Mouse (Mus musculus): Measurements from ENCODE around the gene Prkar2a. TPM values are rescaled to one million over a fixed set of nuclear protein-coding genes. Genes with fewer than 3 reads are reported as not detected.
A peak's percentile ranks its signal among the peaks of the same experiment; 100 is the strongest.

Prkar2a gene
- polyA plus RNA-seq, 1 experiment from 2014 or later: 9.5 TPM

DNA sequence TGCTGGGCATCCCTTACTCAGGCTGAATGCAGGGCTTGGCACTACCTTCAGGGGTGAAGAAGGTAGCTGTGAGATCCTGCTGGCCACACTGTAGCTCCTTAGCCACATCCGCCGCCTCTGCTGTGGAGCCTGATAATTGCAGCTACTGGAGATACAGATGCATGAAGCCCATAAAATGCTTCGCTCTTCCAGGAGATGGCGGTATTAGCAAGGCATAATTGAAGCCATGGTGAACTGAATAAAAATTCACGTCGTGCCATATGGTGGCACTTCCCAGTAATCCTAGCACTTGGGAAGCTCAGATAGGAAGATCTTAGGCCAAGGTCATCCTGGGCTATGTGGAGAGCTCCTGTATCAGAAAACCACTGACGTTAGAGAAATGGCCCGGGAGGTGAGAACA lies 19.2 kb upstream of the Prkar2a start:
- 60% methylated on average over 8 of the region's 8 CpGs for WGBS (ENCODE audit: insufficient replicate concordance)
- no peak overlapping the region for H3K9ac ChIP-seq
- no peak for DNase-seq
- no peak overlapping the region for H3K4me2 ChIP-seq
- no peaks in the 10 kb centered on the region for H3K9me3 ChIP-seq (replicated peaks)
- H3K27me3 ChIP-seq: no peaks in the 10 kb centered on the region
- no peak overlapping the region for H3K27ac ChIP-seq
- no peaks in the 10 kb centered on the region for H3K4me1 ChIP-seq (replicated peaks)
- H3K4me3 ChIP-seq (replicated peaks): no peak overlapping the region
- H3K36me3 ChIP-seq: peaks cover 33% of the 10 kb centered on the region
- ATAC-seq (ENCODE audit: low read depth): no peak

DNA sequence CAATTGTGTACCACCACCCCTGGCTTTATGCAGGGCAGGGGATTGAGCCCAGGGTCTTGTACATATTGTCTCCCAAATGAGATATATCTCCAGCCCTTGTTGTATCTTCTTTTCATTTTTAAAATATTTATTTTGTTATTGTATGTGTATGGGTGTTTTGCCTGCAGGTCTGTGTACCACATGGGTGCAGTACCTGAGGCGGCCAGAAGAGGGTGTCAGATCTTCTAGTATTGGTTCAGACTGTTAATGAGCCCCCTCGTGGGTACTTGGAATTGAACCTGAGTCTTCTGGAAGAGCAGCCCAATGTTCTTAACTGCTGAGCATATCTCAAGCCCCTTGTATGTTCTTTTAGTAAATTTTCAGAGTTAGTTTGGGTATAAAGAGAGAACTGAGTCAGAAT lies 16.0 kb upstream of the Prkar2a start:
- ATAC-seq (ENCODE audit: low read depth) (no peak), DNase-seq (no peak)

DNA sequence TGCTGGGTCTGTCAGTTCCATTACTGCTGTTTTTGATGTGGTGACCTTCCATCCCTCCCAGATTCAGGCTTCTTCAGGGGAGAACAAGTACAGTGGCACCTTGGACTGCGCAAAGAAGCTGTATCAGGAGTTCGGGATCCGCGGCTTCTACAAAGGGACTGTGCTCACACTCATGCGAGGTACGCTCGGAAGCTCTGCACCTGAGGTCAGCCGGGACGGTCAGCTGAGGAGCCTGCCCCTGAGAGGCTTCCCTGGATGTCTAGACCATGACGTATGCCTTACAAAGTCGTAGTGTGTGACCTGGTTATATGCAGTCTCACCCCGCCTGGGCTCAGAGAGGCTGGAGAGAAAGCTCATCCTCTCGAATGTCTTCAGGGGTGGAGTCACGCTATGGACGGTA lies 9.1 kb upstream of the Prkar2a start:
- Histone ChIP-seq H3K9ac (no peak overlapping the region), H3K27me3 (no peaks in the 10 kb centered on the region), H3K27ac (no peak overlapping the region), H3K4me1 (replicated peaks) (no peaks in the 10 kb centered on the region), H3K9me3 (replicated peaks) (no peaks in the 10 kb centered on the region), H3K4me3 (replicated peaks) (no peak overlapping the region), H3K4me2 (no peak overlapping the region), H3K36me3 (peaks cover 26% of the 10 kb centered on the region; the same call in 1 of the 2 replicates)
- WGBS (ENCODE audit: insufficient replicate concordance): 87% methylated on average over 15 of the region's 15 CpGs
- DNase-seq (no peak), ATAC-seq (ENCODE audit: low read depth) (no peak)

More for the DNA sequence above, 16.0 kb upstream of the Prkar2a start:
- Histone ChIP-seq H3K27me3 (no peaks in the 10 kb centered on the region), H3K36me3 (peaks cover 34% of the 10 kb centered on the region), H3K9ac (no peak overlapping the region), H3K4me3 (replicated peaks) (no peak overlapping the region), H3K9me3 (replicated peaks) (no peaks in the 10 kb centered on the region), H3K4me2 (no peak overlapping the region), H3K27ac (no peak overlapping the region), H3K4me1 (replicated peaks) (no peaks in the 10 kb centered on the region)
- WGBS (ENCODE audit: insufficient replicate concordance): 38% methylated on average over 2 of the region's 2 CpGs

DNA sequence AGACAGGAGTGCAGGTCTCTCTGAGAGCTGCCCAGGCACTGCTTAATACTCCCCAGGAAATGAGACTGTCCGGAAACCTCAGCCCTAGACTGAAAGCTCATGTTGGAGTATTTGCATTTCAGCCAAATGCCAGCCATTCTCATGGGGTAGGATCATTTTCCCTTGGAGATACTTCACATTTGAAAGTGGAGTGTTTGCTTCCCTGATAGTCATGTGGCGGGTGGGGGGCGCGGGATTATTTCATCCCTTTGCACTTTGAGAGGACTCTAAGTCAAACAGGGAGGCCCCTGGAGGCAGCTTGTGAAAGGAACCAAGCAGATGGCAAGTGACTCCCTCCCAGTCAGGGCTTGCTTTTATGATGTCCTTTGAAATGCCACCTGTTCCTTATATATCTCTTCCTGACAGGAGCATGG lies 2.6 kb upstream of the Prkar2a start:
- Histone ChIP-seq H3K4me1 (replicated peaks) (peaks cover 23% of the 10 kb centered on the region), H3K27me3 (peaks cover 15% of the 10 kb centered on the region), H3K4me2 (no peak overlapping the region), H3K4me3 (replicated peaks) (no peak overlapping the region), H3K9me3 (replicated peaks) (no peaks in the 10 kb centered on the region), H3K9ac (no peak overlapping the region), H3K27ac (no peak overlapping the region), H3K36me3 (peaks cover 12% of the 10 kb centered on the region; the same call in 1 of the 2 replicates)
- WGBS (ENCODE audit: insufficient replicate concordance): 68% methylated on average over 4 of the region's 4 CpGs
- ATAC-seq (ENCODE audit: low read depth): no peak
- no peak for DNase-seq

DNA sequence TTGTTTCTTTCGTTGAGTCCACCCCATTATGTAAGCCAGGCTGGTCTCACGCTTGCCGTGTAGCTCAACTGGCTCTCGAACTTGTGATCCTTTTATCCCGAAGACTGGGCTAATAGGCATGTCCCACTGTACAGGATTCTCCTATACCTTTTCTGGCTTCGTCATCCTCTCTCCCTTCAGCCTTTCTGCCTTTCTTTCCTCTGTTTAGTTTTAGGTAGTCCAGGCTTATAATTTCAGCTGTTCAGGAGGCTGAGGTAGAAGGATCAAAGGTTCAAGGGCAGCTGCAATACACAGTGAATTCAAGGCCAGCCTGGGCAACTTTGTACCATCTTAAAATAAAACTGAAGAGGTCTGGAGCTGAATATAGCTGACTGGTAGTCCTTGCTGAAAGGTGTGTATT lies 1.9 kb upstream of the Prkar2a start:
- H3K4me1 ChIP-seq (replicated peaks): peaks cover 28% of the 10 kb centered on the region
- peaks cover 9% of the 10 kb centered on the region; the same call in 1 of the 2 replicates for H3K36me3 ChIP-seq
- H3K4me3 ChIP-seq (replicated peaks): no peak overlapping the region
- H3K9me3 ChIP-seq (replicated peaks): no peaks in the 10 kb centered on the region
- H3K27me3 ChIP-seq: peaks cover 22% of the 10 kb centered on the region
- DNase-seq (no peak), ATAC-seq (ENCODE audit: low read depth) (no peak)
- 77% methylated on average over 6 of the region's 6 CpGs for WGBS (ENCODE audit: insufficient replicate concordance)
- H3K4me2 ChIP-seq: no peak overlapping the region
- H3K9ac ChIP-seq: no peak overlapping the region
- no peak overlapping the region; the same call in 1 of the 2 replicates for H3K27ac ChIP-seq

DNA sequence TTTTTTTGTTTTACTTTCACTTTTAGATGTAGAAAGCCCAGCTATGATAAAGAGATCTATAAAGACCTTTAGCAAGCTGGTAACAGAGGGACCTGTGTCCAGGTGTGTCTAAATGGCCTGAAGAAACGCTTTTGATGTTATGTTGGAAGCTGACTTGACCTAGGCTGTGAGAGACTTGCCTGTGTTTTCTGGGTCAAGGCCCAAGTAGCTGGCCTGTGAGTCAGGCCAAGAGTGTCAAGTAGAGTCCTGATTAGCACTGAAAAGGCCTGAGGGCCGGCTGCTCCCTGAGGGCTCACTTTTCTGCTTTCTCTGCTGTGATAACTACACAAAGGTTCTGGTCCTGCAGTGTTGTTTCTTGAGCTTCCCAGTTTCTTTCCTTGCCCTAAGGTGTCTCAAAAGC lies 1.4 kb upstream of the Prkar2a start:
- no peaks in the 10 kb centered on the region for H3K9me3 ChIP-seq (replicated peaks)
- 60% methylated on average over 2 of the region's 2 CpGs for WGBS (ENCODE audit: insufficient replicate concordance)
- peaks cover 33% of the 10 kb centered on the region for H3K4me1 ChIP-seq (replicated peaks)
- DNase-seq (no peak), ATAC-seq (ENCODE audit: low read depth) (no peak)
- H3K27ac ChIP-seq: no peak overlapping the region
- H3K36me3 ChIP-seq: 0 out of 2 replicates have a peak, but pooled peaks cover 4% of the 10 kb centered on the region
- H3K9ac ChIP-seq: no peak overlapping the region
- H3K4me3 ChIP-seq (replicated peaks): no peak overlapping the region
- no peak overlapping the region for H3K4me2 ChIP-seq
- peaks cover 27% of the 10 kb centered on the region for H3K27me3 ChIP-seq

DNA sequence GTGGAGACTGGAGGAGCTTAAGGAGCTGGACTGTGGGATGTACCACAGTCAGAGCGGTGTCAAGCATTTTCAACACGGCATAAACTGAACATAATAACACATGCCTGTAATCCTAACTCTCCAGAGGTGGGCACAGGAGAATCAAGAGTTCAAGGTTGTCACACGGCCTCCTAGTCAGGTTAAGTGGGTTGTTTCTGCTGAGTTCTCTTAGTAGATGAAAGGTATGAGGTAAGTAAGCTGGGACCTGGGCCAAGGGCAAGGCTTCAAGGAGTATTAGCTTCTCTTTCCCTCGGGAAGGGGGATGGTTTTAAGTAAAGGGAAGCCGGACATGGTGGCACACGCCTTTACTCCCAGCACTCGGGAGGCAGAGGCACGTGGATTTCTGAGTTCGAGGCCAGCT lies 663 bp upstream of the Prkar2a start:
- DNase-seq: no peak
- Histone ChIP-seq H3K4me1 (replicated peaks) (peaks cover 41% of the 10 kb centered on the region), H3K9me3 (replicated peaks) (no peaks in the 10 kb centered on the region), H3K9ac (no peak overlapping the region), H3K4me2 (no peak overlapping the region), H3K27me3 (peaks cover 34% of the 10 kb centered on the region), H3K36me3 (no peaks in the 10 kb centered on the region), H3K27ac (no peak overlapping the region), H3K4me3 (replicated peaks) (no peak overlapping the region)
- no peak for ATAC-seq (ENCODE audit: low read depth)
- WGBS (ENCODE audit: insufficient replicate concordance): 75% methylated on average over 9 of the region's 9 CpGs

DNA sequence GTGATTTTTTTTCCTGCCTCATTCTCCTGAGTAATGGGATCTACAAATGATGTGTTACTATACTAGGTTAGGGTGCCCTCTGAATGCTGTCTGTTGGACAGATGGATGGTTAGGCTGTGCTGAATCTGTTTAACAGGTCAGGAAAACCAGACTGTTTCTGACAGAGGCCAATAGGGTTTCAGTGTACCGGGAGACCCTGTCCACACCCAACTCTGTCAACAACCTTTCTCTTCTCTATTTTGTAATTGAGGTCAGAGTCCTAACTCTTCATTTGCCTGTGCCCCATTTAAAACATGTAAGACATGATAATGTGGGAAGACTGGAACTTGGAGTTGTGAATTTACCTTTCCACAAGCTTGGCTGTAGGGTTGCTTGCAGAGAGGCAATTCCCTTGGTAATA lies 879 bp downstream of the Prkar2a start:
- no peak for DNase-seq
- H3K27ac ChIP-seq: no peak overlapping the region
- H3K27me3 ChIP-seq: peaks cover 40% of the 10 kb centered on the region
- WGBS (ENCODE audit: insufficient replicate concordance): 53% methylated on average over 1 of the region's 1 CpGs
- H3K4me1 ChIP-seq (replicated peaks): peaks cover 49% of the 10 kb centered on the region
- H3K9me3 ChIP-seq (replicated peaks): no peaks in the 10 kb centered on the region
- H3K4me3 ChIP-seq (replicated peaks): no peak overlapping the region
- no peaks in the 10 kb centered on the region for H3K36me3 ChIP-seq
- no peak overlapping the region for H3K9ac ChIP-seq
- peak; percentile 16; the same call in 1 of the 2 replicates for ATAC-seq (ENCODE audit: low read depth)
- H3K4me2 ChIP-seq: no peak overlapping the region

DNA sequence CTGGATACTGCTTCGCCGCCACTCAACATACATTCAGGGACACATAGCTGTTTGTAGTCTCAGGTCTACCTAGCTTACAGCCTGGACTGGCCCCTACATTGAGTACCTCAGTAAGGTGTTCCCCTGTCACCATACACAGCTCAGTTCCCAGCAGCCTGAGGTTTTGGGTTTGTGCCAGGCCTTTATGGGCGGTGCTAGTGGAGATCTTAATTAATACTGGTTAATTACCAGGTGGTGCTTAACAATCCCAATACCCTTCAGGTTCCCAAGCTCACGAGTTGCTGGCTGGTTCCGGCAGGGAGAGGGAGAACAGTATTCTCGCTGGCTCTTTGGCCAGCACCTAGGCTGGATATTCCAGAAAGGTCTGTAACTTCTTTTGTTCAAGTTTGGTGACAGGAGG lies 1.8 kb downstream of the Prkar2a start:
- DNase-seq: no peak
- no peak overlapping the region for H3K9ac ChIP-seq
- H3K4me3 ChIP-seq (replicated peaks): no peak overlapping the region
- no peak for ATAC-seq (ENCODE audit: low read depth)
- 77% methylated on average over 6 of the region's 6 CpGs for WGBS (ENCODE audit: insufficient replicate concordance)
- H3K27ac ChIP-seq: peak overlapping the region; percentile 40; the same call in 1 of the 2 replicates
- no peaks in the 10 kb centered on the region for H3K9me3 ChIP-seq (replicated peaks)
- H3K4me2 ChIP-seq: no peak overlapping the region
- peaks cover 49% of the 10 kb centered on the region for H3K4me1 ChIP-seq (replicated peaks)
- H3K27me3 ChIP-seq: peaks cover 40% of the 10 kb centered on the region
- no peaks in the 10 kb centered on the region for H3K36me3 ChIP-seq

DNA sequence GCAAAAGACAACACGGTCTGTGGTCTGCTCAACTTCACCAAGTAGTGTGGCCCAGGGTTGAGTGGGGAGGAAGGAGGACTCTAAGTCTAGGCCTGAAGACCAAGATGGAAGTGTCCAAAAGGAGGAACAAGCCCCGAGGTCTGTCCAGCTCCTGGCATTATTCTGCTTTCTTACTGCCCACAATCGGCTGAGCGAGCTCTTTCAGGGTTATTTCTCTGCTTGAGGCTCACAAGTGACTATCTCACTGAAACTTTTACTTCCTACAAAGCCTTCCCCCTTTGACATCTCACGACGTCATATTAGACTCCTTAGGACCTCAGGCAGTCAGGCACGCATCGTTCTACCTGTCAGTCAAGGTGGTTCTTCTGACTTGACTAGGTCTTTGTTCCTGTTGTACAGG lies 2.3 kb downstream of the Prkar2a start:
- Histone ChIP-seq H3K9ac (peak overlapping the region; percentile 78), H3K27me3 (peaks cover 40% of the 10 kb centered on the region), H3K4me1 (replicated peaks) (peaks cover 49% of the 10 kb centered on the region), H3K36me3 (no peaks in the 10 kb centered on the region), H3K27ac (peak overlapping the region; percentile 40), H3K4me2 (peak overlapping the region; percentile 96), H3K4me3 (replicated peaks) (peak overlapping the region; percentile 72), H3K9me3 (replicated peaks) (no peaks in the 10 kb centered on the region)
- no peak for DNase-seq
- ATAC-seq (ENCODE audit: low read depth): no peak; the same call in 1 of the 2 replicates
- 50% methylated on average over 8 of the region's 8 CpGs for WGBS (ENCODE audit: insufficient replicate concordance)

DNA sequence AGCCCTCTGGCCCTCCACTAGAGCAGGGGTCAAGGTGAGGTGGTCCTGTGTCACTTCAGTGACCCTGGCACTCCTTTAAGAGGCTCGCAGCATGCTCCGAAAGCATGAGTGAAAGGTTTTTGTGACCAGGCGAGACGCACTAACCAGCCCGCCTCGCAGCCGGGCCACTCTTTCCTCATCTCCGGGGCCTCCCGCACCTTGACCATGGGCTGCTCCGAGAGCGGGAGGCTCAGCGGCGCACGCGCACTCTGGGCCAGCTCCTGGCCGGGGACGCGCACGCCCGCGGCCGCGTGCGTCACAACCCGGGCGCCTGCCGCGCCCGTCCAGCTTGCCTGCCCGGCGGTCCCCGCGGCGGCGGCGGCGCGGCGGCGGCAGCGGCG lies 2.7 kb downstream of the Prkar2a start:
- DNase-seq: peak; percentile 71
- H3K4me1 ChIP-seq (replicated peaks): peaks cover 44% of the 10 kb centered on the region
- peak; percentile 83 for ATAC-seq (ENCODE audit: low read depth)

DNA sequence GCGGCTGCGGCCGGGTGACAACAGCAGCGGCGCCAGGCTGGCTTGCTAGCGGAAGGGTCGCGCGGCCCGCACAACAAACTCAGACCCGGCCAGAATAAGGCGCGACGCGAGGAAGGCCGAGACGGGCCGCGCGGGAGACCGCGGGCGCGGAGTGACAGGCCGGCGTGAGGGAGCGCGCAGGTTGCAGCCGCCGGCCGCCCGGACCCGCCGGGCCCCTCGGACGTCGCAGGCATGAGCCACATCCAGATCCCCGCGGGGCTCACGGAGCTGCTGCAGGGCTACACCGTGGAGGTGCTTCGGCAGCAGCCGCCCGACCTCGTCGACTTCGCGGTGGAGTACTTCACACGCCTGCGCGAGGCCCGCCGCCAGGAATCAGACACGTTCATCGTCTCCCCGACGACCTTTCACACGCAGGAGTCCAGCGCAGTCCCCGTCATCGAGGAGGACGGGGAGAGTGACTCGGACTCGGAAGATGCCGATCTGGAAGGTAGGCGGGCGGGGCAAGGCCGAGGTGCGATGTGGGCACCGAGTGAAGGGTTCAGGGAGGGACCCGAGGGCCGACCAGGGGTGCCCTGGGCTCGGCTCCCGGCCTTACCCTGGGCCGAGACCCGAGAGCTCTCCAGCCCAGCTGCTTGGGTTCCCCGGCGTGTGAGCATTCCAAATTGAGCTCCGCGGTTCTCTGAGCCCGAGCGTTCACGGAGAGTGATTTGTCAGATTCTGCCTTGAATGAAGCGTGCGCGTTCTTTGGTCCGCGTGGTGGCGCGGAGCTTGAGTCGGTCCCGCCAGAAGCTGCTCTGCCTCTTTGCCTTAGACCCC lies 3.3 kb downstream of the Prkar2a start:
- peak overlapping the region; percentile 96 for H3K4me2 ChIP-seq
- no peaks in the 10 kb centered on the region for H3K36me3 ChIP-seq
- no peaks in the 10 kb centered on the region for H3K9me3 ChIP-seq (replicated peaks)
- no peak overlapping the region for H3K27ac ChIP-seq
- H3K27me3 ChIP-seq: peaks cover 40% of the 10 kb centered on the region
- peaks cover 38% of the 10 kb centered on the region for H3K4me1 ChIP-seq (replicated peaks)
- peak overlapping the region; percentile 72 for H3K4me3 ChIP-seq (replicated peaks)
- H3K9ac ChIP-seq: peak overlapping the region; percentile 78
- WGBS (ENCODE audit: insufficient replicate concordance): under 1% methylated on average over 87 of the region's 92 CpGs
- ATAC-seq (ENCODE audit: low read depth) (peak; percentile 47), DNase-seq (peak; percentile 28)

More for the DNA sequence above, 2.7 kb downstream of the Prkar2a start:
- Histone ChIP-seq H3K9ac (peak overlapping the region; percentile 78), H3K4me2 (peak overlapping the region; percentile 96), H3K27ac (peak overlapping the region; percentile 40), H3K36me3 (no peaks in the 10 kb centered on the region), H3K9me3 (replicated peaks) (no peaks in the 10 kb centered on the region), H3K4me3 (replicated peaks) (peak overlapping the region; percentile 72), H3K27me3 (peaks cover 40% of the 10 kb centered on the region)
- WGBS (ENCODE audit: insufficient replicate concordance): 1% methylated on average over 36 of the region's 42 CpGs
